Mouse (Mus musculus) liver, embryonic 16.5 days (tissue): ENCODE measurements around the gene Arhgap27. TPM values are rescaled to one million over a fixed set of nuclear protein-coding genes. Genes with fewer than 3 reads are reported as not detected.
"Not testable (repeated sequence)": the region's sequence is repeated elsewhere in the genome, so short reads cannot be mapped to it uniquely, and the experiment has no call there.

Experiments used
- ATAC-seq: fragments of 200-750 bp; cut with Nextera tagmentation; 2 replicates; pipeline ENCODE4 v1.8.0; 2017; ENCODE audit warnings: low read depth, mild to moderate bottlenecking, moderate number of reproducible peaks, moderate library complexity
- H3K27ac ChIP-seq: fragments of 300-500 bp; sonication (generic); 2 replicates; pipeline ENCODE4 v1.5.1; 2014; ENCODE audit warnings: mild to moderate bottlenecking, low read length
- H3K27me3 ChIP-seq: fragments of 300-500 bp; sonication (generic); 2 replicates; pipeline ENCODE4 v1.6.1; 2014; ENCODE audit warnings: low read depth, low read length, mixed read lengths; ENCODE audit not compliant: control insufficient read depth, insufficient read depth
- H3K36me3 ChIP-seq: fragments of 300-500 bp; sonication (generic); 2 replicates; pipeline ENCODE4 v1.6.1; 2014; ENCODE audit warnings: mild to moderate bottlenecking; ENCODE audit not compliant: control insufficient read depth, insufficient read depth
- H3K4me1 ChIP-seq: fragments of 300-500 bp; sonication (generic); 2 replicates; pipeline ENCODE4 v1.6.1; 2014; ENCODE audit warnings: low read depth, low read length, mixed read lengths; ENCODE audit not compliant: control insufficient read depth
- H3K4me2 ChIP-seq: fragments of 300-500 bp; sonication (generic); 2 replicates; pipeline ENCODE4 v1.6.1; 2014; ENCODE audit warnings: low read depth, low read length, mixed read lengths
- H3K4me3 ChIP-seq: fragments of 300-500 bp; sonication (generic); 2 replicates; pipeline ENCODE4 v1.5.1; 2014; ENCODE audit warnings: low read depth, mild to moderate bottlenecking, low read length
- H3K9ac ChIP-seq: fragments of 300-500 bp; sonication (generic); 2 replicates; pipeline ENCODE4 v1.6.1; 2014; ENCODE audit warnings: low read depth, low read length
- H3K9me3 ChIP-seq: fragments of 300-500 bp; sonication (generic); replicated peaks from 2 replicates; pipeline ENCODE4 v1.6.1; 2016; ENCODE audit warnings: low read length; ENCODE audit not compliant: control insufficient read depth
- WGBS: fragments of 180-500 bp; shearing (Covaris S2); extraction: QIAGEN DNeasy Blood & Tissue Kit; methylation state at CpG from one replicate; pipeline ENCODE4 v1.1.7; 2014; ENCODE audit not compliant: insufficient replicate concordance; 5-methylcytosine and 5-hydroxymethylcytosine counted together
- polyA plus RNA-seq: library from polyadenylated mRNA; unstranded; fragments of >200 nt; fragmentation: Nextera tagmentation; extraction: Ambion mirVana; gene quantifications from 2 replicates; pipeline ENCODE4 v1.2.1, GENCODE M21; 2015

The Arhgap27 gene
- polyA plus RNA-seq: 2.2 and 3.8 TPM in 2 replicates

- H3K4me2 ChIP-seq: peak within 1 kb of the TSS; percentile 70
- H3K4me3 ChIP-seq: peak within 1 kb of the TSS; percentile 51
- H3K27ac ChIP-seq: peak within 1 kb of the TSS; percentile 15; the same call in 1 of the 2 replicates
- peak; percentile 32 for ATAC-seq
- WGBS: 3% methylated on average over 35 of the region's 35 CpGs
- H3K9me3 ChIP-seq: no peaks in the 10 kb centered on the region
- H3K27me3 ChIP-seq: peaks cover 52% of the 10 kb centered on the region
- H3K4me1 ChIP-seq: peaks cover 18% of the 10 kb centered on the region
- H3K9ac ChIP-seq: peak within 1 kb of the TSS; percentile 26; the same call in 1 of the 2 replicates
- H3K36me3 ChIP-seq: no peaks in the 10 kb centered on the region
Observed at GRCm38 (mm10) chr11:103363214-103364148, at the start of gene Arhgap27. Gene Arhgap27, minus strand, starts transcription at chr11:103363692.

GRCm38 (mm10) chr11:103412950-103413423 lies 49.5 kb upstream of the Arhgap27 start:
- Histone ChIP-seq H3K36me3 (no peaks in the 10 kb centered on the region), H3K27ac (peak overlapping the region; percentile 65)
- WGBS: 4% methylated on average over 14 of the region's 14 CpGs

GRCm38 (mm10) chr11:103411981-103412949 lies 48.8 kb upstream of the Arhgap27 start, which contains the start of gene Plekhm1:
Gene Plekhm1, minus strand, starts transcription at chr11:103412687.
- H3K4me2 ChIP-seq: peak within 1 kb of the TSS; percentile 84
- ATAC-seq: peak; percentile 98
- H3K36me3 ChIP-seq: no peaks in the 10 kb centered on the region
- peaks cover 18% of the 10 kb centered on the region for H3K4me1 ChIP-seq
- peak within 1 kb of the TSS; percentile 95 for H3K9ac ChIP-seq
- peak within 1 kb of the TSS; percentile 93 for H3K4me3 ChIP-seq
- H3K27ac ChIP-seq: peak within 1 kb of the TSS; percentile 79
- no peaks in the 10 kb centered on the region for H3K9me3 ChIP-seq
- no peaks in the 10 kb centered on the region for H3K27me3 ChIP-seq
- under 1% methylated on average over 67 of the region's 67 CpGs for WGBS

More at GRCm38 (mm10) chr11:103412950-103413423, 49.5 kb upstream of the Arhgap27 start:
- H3K4me2 ChIP-seq: peak overlapping the region; percentile 84
- H3K4me3 ChIP-seq: peak overlapping the region; percentile 93
- H3K9me3 ChIP-seq: no peaks in the 10 kb centered on the region
- H3K9ac ChIP-seq: peak overlapping the region; percentile 60
- peaks cover 18% of the 10 kb centered on the region for H3K4me1 ChIP-seq
- ATAC-seq: peak; percentile 25
- H3K27me3 ChIP-seq: no peaks in the 10 kb centered on the region

- Histone ChIP-seq H3K4me2 (peak overlapping the region; percentile 84), H3K9ac (no peak overlapping the region), H3K27ac (no peak overlapping the region), H3K4me3 (peak overlapping the region; percentile 93), H3K36me3 (no peaks in the 10 kb centered on the region), H3K27me3 (no peaks in the 10 kb centered on the region), H3K4me1 (peaks cover 18% of the 10 kb centered on the region), H3K9me3 (no peaks in the 10 kb centered on the region)
- ATAC-seq: no peak
- 64% methylated on average over 1 of the region's 1 CpGs for WGBS
Observed at GRCm38 (mm10) chr11:103411301-103411700, 47.8 kb upstream of the Arhgap27 start.

- Histone ChIP-seq H3K4me2 (no peak overlapping the region), H3K27ac (no peak overlapping the region), H3K36me3 (no peaks in the 10 kb centered on the region), H3K4me1 (peaks cover 20% of the 10 kb centered on the region), H3K9ac (no peak overlapping the region), H3K9me3 (no peaks in the 10 kb centered on the region), H3K27me3 (no peaks in the 10 kb centered on the region), H3K4me3 (no peak overlapping the region)
- ATAC-seq: no peak
- WGBS: 77% methylated on average over 13 of the region's 13 CpGs
Observed at GRCm38 (mm10) chr11:103408880-103409279, 45.4 kb upstream of the Arhgap27 start.

GRCm38 (mm10) chr11:103407136-103407535 lies 43.6 kb upstream of the Arhgap27 start:
- H3K27ac ChIP-seq, H3K4me2 ChIP-seq, H3K9me3 ChIP-seq, H3K36me3 ChIP-seq, ATAC-seq, H3K27me3 ChIP-seq, H3K9ac ChIP-seq, H3K4me3 ChIP-seq: not testable (repeated sequence)
- 56% methylated on average over 5 of the region's 5 CpGs for WGBS
- H3K4me1 ChIP-seq: peaks cover 16% of the 10 kb centered on the region

GRCm38 (mm10) chr11:103406551-103406950 lies 43.1 kb upstream of the Arhgap27 start:
- Histone ChIP-seq H3K36me3 (no peaks in the 10 kb centered on the region), H3K4me1 (peaks cover 12% of the 10 kb centered on the region), H3K9me3 (no peaks in the 10 kb centered on the region), H3K4me3 (no peak overlapping the region), H3K27ac (no peak overlapping the region), H3K4me2 (no peak overlapping the region), H3K9ac (no peak overlapping the region), H3K27me3 (no peaks in the 10 kb centered on the region)
- 57% methylated on average over 7 of the region's 7 CpGs for WGBS
- ATAC-seq: no peak

- H3K9ac ChIP-seq: no peak overlapping the region
- no peak overlapping the region for H3K27ac ChIP-seq
- no peak overlapping the region for H3K4me3 ChIP-seq
Observed at GRCm38 (mm10) chr11:103405814-103406213, 42.3 kb upstream of the Arhgap27 start.

More at GRCm38 (mm10) chr11:103405814-103406213, 42.3 kb upstream of the Arhgap27 start:
- no peak for ATAC-seq
- Histone ChIP-seq H3K4me1 (peaks cover 4% of the 10 kb centered on the region), H3K27me3 (no peaks in the 10 kb centered on the region), H3K4me2 (no peak overlapping the region), H3K9me3 (no peaks in the 10 kb centered on the region), H3K36me3 (no peaks in the 10 kb centered on the region)
- 89% methylated on average over 1 of the region's 1 CpGs for WGBS
